Mouse (Mus musculus) liver, adult 2 months (tissue): ENCODE data around the gene Ccdc146.

Source experiments
- CTCF ChIP-seq: fragments of 200-500 bp; IDR thresholded peaks from 2 replicates; pipeline ENCODE4 v1.5.1; 2011; ENCODE audit warnings: low read depth, low read length, control low read depth
- POLR2A ChIP-seq: fragments of 200-500 bp; IDR thresholded peaks from 2 replicates; pipeline ENCODE4 v1.6.1; 2011; ENCODE audit warnings: low read length, control low read depth; ENCODE audit not compliant: insufficient read depth; ENCODE audit errors: extremely low read depth

GRCm38 (mm10) chr5:21267090-21267489 is 157.4 kb downstream of the Ccdc146 start:
- TF ChIP-seq POLR2A: no peak
- TF ChIP-seq CTCF: no peak
